Mouse (Mus musculus) E14TG2a.4 (cell line): ENCODE measurements around the gene Abca12.

Experiments
- CTCF ChIP-seq: conservative IDR thresholded peaks from 2 replicates; pipeline ENCODE4 v1.5.1; 2014; ENCODE audit warnings: low read length
- NANOG ChIP-seq: IDR thresholded peaks from 2 replicates; pipeline ENCODE4 v1.6.1; 2014; ENCODE audit warnings: borderline replicate concordance, low read length, mixed read lengths

DNA sequence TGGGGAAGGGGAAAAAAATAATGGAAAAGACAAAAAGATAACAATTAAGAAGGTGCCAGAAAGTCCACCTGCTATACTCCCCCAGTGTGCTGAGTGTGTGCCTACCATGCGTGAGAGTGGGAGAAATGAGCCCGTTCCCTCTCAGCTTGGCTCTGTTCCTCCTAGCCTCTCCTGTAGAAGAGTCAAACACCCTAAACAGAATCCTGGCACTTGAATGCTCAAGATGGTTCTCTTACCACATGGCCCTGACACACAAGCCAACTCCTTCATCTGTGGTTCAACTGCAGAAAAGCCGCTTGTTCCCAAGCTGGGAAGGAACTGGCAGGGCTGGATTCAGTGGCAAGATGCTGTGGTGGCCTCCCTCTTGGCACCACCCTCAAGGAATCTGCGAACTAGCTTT, 32.7 kb upstream of the Abca12 start:
- no peak for TF ChIP-seq CTCF
- no peak for TF ChIP-seq NANOG
